Mouse (Mus musculus) heart, adult 11 months (tissue): ENCODE measurements at regions not wholly inside any gene's neighbourhood (a gene's known extent, or its start where the extent isn't known, plus 50 kb on each side); places are given as distances from the start of the nearest gene placed in this dataset.

ENCODE experiments used
- DNase-seq: peaks from one replicate; pipeline ENCODE4 v3.0.0; 2022

- no peak for DNase-seq
These were observed 54.0 kb upstream of the Satb2 start for GRCm38 (mm10) chr1:57032407-57032806.

DNA sequence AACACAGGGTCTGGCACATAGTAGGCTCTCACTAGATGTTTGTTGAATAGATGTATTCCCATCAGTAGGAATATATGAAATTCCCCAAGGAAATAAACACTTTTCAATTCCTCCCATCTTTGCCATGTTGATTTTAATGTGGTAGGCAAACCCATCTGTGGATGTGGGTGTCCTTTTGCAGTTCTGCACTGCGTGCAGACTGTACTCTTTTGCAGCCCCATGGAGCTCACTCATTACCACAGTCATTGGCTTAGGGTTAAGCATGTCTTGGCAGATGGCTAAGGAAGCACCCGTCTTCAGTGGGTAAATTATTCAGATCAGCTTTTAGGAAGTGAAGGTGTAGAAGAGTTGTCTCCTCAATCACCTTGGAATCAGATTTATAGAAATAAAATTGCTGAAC lies 54.8 kb upstream of the Satb2 start:
- DNase-seq = no peak

GRCm38 (mm10) chr1:57034411-57034810 lies 56.0 kb upstream of the Satb2 start:
- DNase-seq = no peak

GRCm38 (mm10) chr1:57036382-57036781 lies 57.9 kb upstream of the Satb2 start:
- DNase-seq = no peak

DNA sequence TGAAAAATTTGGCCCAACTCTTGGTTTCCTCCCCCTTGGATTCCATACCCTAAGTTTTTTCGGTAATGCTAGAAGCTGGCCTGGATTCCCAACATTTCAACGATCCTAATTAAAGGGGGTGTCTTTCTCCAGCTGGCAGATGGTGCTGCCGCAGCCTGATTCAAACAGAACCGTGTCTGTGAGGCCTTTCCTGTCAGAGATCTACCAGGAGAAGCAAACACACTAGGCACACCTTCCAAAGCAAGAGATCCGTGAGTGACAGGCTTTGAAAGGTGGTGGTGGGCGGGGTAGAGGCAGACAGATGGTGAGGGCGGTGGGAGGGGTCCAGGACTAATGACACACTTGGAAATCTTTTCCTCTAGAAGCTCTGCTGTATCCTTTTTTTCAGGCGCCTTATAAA lies 61.8 kb upstream of the Satb2 start:
- DNase-seq = no peak

DNA sequence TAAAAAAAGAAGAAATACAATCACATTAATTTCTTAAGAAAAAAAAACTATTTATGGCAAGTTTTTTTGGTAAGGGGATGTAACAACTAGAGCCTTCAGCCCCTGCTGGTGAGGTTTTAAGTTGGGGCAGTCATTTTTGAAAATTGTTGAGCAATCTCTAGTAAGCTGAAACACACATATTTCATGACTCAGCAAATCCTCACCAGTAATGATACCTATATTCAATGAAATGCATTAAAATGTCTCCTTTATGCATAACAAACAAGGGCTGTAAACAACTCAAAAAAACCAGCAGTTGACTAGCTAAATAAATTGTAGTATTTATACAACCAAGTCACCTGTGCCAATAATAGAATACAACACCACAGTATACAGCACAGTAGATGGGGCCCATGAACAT lies 63.1 kb upstream of the Satb2 start:
- no peak for DNase-seq

- DNase-seq = no peak
These were observed 75.4 kb upstream of the Satb2 start for GRCm38 (mm10) chr1:57053836-57054235.

GRCm38 (mm10) chr1:57055976-57056375 lies 77.5 kb upstream of the Satb2 start:
- DNase-seq = no peak

DNA sequence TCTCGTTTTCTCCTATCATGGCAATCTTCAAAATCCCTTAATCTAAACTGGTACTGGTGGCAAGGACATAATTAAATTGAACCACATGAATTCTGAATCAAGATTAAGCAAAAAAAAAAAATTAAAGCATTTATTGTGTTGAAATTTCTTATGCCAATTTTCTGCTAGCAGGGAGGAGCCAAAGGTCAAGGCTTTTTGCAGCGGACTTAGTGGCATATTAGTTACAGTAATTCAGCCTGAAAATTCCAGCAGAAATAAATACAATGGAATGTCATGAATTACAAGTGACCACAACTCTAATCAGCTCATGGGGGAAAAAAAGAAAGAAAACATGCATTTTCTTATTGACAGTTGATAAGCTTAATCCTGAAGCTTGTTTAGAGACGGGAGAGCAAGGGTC lies 80.8 kb upstream of the Satb2 start:
- no peak for DNase-seq

DNA sequence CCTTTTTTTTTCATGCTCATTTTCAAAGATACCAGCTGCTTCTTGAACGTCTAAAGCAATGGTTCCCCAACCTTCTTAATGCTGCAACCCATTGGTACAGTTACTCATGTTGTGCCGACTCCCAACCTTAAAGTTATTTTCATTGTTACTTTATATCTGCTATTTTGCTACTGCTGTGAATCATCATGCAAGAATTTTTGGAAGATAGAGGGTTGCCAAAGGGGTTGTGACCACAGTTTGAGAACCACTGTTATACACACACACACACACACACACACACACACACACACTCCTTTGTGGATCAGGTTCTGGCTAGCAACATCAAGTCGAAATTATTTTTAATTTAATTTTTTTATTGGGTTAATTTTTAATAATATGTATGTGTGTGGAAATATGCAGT lies 96.8 kb upstream of the Satb2 start:
- DNase-seq = no peak

DNA sequence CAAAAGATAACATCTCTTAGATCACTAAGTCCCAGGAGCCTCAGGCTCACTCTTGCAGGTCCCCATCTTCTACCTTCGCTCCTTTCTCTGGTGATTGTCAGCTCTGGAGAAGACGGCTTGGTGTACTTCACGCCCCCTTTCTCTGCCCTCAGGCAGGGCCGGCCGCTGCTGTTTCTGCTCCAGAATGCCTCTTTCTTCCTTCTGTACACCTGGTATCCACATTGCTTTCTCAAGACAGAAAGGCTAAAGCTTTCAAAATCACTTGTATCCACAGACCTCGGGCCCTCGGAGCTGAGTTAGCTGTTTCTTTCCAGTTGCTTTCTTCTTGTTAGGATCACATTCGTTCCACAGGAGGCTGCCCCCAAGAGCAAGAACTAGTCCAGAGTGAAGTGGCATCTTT lies 98.2 kb upstream of the Satb2 start:
- DNase-seq = peak; percentile 61

DNA sequence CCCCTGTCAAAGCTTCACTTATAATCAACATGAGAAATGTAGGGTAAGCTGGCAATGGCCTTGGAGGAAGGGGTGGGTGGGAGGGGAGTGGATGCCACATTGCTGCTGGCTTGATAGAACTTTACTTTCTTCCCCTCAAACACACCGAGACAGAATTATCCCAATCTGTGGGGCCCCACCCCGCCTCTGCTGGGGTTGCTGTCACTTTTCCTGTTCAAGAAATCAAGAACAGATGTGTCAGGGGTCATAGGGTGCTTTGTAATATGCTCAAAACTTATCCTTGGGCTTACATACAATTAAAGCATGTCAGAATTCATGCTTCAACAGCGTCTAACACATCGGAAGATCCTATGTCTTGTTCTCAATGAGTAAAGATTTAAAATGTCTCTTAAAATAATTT lies 101.9 kb upstream of the Satb2 start:
- DNase-seq = peak; percentile 52

GRCm38 (mm10) chr1:57083134-57083533 lies 104.7 kb upstream of the Satb2 start:
- peak; percentile 71 for DNase-seq

DNA sequence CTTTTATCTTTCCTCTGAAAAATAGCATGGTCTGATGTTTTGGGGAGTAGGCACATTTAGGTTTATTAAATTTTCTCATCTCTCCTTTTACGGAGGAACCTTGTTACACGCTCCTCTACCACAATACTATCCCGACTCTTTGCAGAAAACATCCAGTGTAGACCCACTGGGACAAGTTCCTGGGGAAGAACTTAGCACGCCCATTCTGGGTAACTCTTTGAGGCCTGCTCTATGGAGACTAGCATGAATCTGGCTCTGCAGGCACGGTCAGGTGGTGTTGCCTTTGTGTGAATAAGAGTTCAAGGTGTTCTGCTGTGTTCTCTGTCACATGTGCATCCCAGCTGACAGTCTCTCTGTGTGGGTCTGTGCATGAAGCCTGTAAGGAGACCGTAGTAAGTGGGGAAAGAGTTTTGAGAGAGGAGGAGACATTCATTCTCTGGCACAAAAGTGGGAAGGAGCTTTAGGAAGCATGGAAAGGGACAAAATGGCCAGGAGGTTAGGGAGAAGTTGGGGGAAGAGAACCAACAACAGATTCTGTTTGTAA lies 105.2 kb upstream of the Satb2 start:
- peak; percentile 75 for DNase-seq

DNA sequence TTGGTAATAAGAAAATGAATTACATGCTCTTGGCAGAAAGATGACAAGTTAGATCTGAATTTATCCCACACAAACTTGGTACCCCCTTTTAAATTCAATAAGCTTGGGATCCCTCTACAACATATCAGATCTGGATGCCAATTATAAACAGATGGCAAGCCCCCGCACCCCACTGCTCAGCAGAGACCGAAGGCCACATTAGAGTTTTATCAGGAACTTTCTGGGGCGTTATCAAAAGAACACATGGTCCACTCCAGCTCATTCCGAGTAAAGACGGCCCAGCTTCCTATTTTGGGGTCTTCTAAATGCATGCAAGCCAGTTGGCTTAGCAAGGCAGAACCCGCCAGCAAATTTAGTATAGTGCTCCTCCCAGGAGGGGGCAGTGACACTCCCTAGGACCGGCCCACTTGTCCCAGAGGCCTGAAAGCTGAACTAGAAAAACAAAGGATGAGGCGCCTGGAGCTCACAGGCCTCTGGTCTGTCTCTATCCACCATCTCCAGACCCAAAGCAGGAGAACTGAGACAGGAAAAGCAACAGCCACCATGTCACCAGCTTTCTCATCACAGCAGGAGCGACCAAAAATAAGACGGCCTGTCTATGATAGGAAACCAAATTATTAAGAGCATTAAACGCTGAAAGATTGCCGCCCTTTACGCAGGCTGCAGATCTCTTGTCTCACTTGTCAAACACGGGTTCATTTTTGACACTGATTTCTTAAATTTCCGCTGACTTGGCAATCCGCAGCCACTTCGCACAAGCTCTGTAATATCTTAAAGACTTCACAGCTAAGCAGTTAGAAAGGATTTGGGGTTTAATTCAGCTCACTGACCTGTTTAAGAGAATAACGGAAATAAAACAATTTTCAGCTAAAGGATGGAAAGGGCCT lies 117.2 kb upstream of the Satb2 start:
- peak; percentile 85 for DNase-seq

DNA sequence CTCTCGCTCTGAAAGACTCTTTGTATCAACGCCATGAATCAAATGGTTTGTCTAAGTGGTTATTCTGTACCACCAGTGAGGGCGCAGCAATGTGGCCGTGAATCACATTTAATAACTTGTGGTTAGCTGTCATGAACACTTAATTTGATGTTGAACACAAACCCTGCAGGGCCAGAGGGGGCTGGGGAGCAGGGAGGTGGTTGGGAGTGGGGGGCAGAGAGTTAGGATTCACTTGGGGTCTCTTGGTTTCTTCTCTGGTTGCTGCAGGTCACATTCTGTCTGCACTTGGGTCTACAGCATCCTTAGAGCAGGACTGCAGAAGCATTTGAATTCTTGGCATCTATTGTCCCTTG lies 117.8 kb upstream of the Satb2 start:
- DNase-seq = peak; percentile 84

DNA sequence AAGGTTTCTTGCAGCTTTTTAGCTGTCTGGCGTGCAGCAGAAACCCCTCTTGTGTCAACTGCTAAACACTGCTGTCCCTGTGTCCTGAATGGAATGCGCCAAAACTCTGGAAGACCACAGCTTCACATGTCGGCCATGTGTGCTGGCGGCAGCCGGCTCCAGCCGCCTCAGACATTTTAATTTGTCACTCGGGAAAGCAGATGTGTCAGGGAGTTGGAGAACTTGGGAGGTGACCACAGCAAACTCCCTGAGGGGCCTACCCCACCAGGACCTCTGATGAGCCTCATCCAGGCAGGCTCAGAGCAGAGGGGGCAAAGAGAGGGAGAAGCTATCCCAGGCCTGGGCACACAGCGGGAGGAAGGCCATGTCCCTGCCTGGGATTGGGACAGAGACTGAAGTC lies 118.3 kb upstream of the Satb2 start:
- peak; percentile 62 for DNase-seq

DNA sequence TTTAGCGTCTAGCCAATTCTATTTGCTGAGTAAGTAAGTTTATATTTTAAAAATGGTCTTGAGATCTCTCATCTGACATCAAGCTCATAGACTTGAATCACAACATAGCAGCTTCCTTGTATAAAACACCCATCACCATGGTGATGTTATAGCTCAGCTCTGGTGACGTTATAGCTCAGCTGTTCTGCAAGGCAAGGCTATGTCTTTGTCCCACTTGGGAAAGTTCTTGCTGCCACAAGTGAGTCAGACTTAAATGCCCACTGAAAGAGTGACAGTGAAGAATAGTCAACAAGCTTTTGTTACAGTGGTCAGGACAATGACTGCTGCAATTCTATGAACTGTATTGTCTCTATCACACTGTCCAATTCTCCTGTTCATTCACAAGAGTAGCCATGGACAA lies 122.2 kb upstream of the Satb2 start:
- peak; percentile 53 for DNase-seq

- peak; percentile 55 for DNase-seq
These were observed 128.9 kb upstream of the Satb2 start for GRCm38 (mm10) chr1:57107308-57107707.

DNA sequence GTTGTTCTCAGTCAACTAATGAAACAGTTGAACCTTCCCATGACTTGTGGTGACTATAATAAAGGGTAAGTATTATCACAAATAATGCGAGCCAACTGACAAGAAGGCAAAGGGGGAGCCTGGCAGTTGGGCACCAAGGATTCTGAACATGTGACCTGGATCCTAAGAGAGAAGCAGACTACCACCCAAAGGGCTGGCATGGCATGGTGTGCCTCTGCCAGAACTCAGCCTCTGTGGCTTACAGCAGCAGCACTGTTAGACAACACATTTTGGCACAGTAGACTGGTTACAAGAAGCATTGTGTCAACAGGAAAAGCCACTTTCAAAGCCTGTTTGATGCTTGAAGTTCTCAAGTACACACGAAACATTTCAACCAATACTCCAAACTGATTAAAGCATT lies 142.2 kb upstream of the Satb2 start:
- DNase-seq = no peak

GRCm38 (mm10) chr1:57144181-57144580 lies 165.7 kb upstream of the Satb2 start:
- no peak for DNase-seq

GRCm38 (mm10) chr1:57155869-57156268 lies 177.4 kb upstream of the Satb2 start:
- DNase-seq = no peak

- DNase-seq = peak; percentile 2
These were observed 186.0 kb upstream of the Satb2 start for GRCm38 (mm10) chr1:57164443-57164842.

- DNase-seq = peak; percentile 84
These were observed 195.9 kb upstream of the Satb2 start for GRCm38 (mm10) chr1:57174289-57174890.
